Mouse (Mus musculus) thymus, postnatal 10 days (tissue): ENCODE results near the gene Gpatch1.

Experiments
- DNase-seq, 2 experiments: peaks; one replicate each; pipeline ENCODE4 v3.0.0; 2021; ENCODE audit warnings: low spot score in 2 of 2

Gpatch1 gene

DNA sequence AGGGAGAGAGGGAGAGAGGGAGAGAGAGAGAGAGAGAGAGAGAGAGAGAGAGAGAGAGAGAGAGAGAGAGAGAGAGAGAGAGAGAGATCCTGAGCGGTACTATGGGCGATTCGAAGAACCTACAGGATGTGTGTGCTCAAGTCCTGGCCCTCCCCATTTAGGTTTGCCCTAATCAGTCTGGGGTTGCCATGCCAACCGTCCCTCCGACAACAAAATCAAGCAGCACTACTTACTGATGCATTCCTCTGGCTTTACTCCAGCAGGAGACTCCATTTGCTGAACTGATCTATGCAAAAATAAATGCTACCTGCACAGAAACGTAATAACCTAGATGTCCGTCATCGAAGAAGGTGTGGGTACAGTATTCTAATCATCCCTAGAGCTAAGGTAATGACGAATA, 82.9 kb downstream of the Gpatch1 start:
- peak in 1 of 2 experiments; percentile 32 for DNase-seq

GRCm38 (mm10) chr7:35234361-35235245, 83.6 kb downstream of the Gpatch1 start:
- DNase-seq: peak; percentile 95 to 99

- DNase-seq: no peak
These were observed 84.4 kb downstream of the Gpatch1 start for GRCm38 (mm10) chr7:35233861-35234260.

GRCm38 (mm10) chr7:35232796-35233455, 85.3 kb downstream of the Gpatch1 start:
- DNase-seq: no peak

GRCm38 (mm10) chr7:35230333-35230732, 87.9 kb downstream of the Gpatch1 start:
- DNase-seq: no peak
